ENCODE assay signal across 8 mouse cellular contexts in the genomic region with DNA sequence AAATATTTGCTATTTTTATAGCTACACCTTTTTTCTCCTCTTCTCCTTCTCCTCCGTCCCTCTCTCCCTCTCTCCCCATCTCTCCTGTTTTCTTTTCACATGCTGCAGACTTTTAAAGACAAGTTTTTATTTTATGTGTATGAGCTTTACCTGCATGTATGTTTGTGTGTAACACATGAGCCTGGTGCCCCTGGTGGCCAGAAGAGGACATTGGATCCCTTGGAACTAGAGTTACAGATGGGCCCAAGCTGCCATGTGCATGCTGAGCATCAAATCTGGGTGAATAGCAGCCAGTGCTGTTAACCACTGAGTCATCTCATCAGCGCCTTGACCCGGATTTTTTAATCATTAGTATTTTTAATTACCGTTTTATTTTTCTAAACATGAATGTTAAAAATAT. TPM values are rescaled to one million over a fixed set of nuclear protein-coding genes. Genes with fewer than 3 reads are reported as not detected.
DNase-seq lines count a peak whose midpoint lies in the region; ATAC-seq and TF ChIP-seq lines count a peak whose summit lies in the region.

No protein-coding gene starts in this region.

- H3K9me3 ChIP-seq in liver, embryonic 14.5 days (ENCODE audit: control insufficient read depth, low read length), result no peaks in the 10 kb centered on the region
- no peaks in the 10 kb centered on the region for H3K9me3 ChIP-seq in hindbrain, embryonic 13.5 days

- DNase-seq in heart, postnatal 4 days, result peak; percentile 14
- no peak for DNase-seq in heart, adult 8-10 months (ENCODE audit: low spot score)
- DNase-seq in B cell, adult 2 months, result peak; percentile 37 to 54
- DNase-seq in NIH3T3 (ENCODE audit: low read depth), result peak; percentile 42
- DNase-seq in liver, embryonic 14.5 days (ENCODE audit: low read depth in 3 of 3, low spot score in 3 of 3), result no peak
- no peak for DNase-seq in gastrocnemius, adult 18-20 months (ENCODE audit: low spot score)
- DNase-seq in layer of hippocampus, adult 11-12 months (ENCODE audit: low spot score), result no peak

- no peaks in the 10 kb centered on the region for H3K36me3 ChIP-seq in liver, embryonic 14.5 days (replicated peaks; ENCODE audit: control insufficient read depth, insufficient read depth, low read depth)
- H3K36me3 ChIP-seq in hindbrain, embryonic 13.5 days, result no peaks in the 10 kb centered on the region

- H3K4me1 ChIP-seq in liver, embryonic 14.5 days (replicated peaks; ENCODE audit: control insufficient read depth in 2 of 2, insufficient read depth in 2 of 2, low read length in 1 of 2), result no peaks in the 10 kb centered on the region
- H3K4me1 ChIP-seq in hindbrain, embryonic 13.5 days (replicated peaks), result peaks cover 6% of the 10 kb centered on the region; the same call in 1 of the 2 replicates

- no peak overlapping the region for H3K9ac ChIP-seq in liver, embryonic 14.5 days (replicated peaks)
- H3K9ac ChIP-seq in hindbrain, embryonic 13.5 days, result no peak overlapping the region

- WGBS in liver, embryonic 14.5 days (ENCODE audit: insufficient replicate concordance), result 38% methylated on average over 4 of the region's 4 CpGs
- WGBS in hindbrain, embryonic 13.5 days, result 71% methylated on average over 4 of the region's 4 CpGs

- peak; percentile 67 for TF ChIP-seq CTCF in liver, embryonic 14.5 days (IDR thresholded peaks at IDR 0.05; ENCODE audit: low read depth)

- no peak for TF ChIP-seq EP300 in liver, embryonic 14.5 days (IDR thresholded peaks at IDR 0.05; ENCODE audit: low read depth)

- no peak overlapping the region for H3K4me3 ChIP-seq in liver, embryonic 14.5 days (ENCODE audit: insufficient read depth in 1 of 2, low read depth in 2 of 2, low read length in 2 of 2)
- H3K4me3 ChIP-seq in hindbrain, embryonic 13.5 days, result no peak overlapping the region

- H3K27ac ChIP-seq in liver, embryonic 14.5 days, result no peak overlapping the region
- no peak overlapping the region for H3K27ac ChIP-seq in hindbrain, embryonic 13.5 days

- no peaks in the 10 kb centered on the region for H3K27me3 ChIP-seq in liver, embryonic 14.5 days (ENCODE audit: control insufficient read depth, insufficient read depth, low read length)
- no peaks in the 10 kb centered on the region for H3K27me3 ChIP-seq in hindbrain, embryonic 13.5 days

- H3K4me2 ChIP-seq in liver, embryonic 14.5 days (ENCODE audit: low read depth), result no peak overlapping the region
- H3K4me2 ChIP-seq in hindbrain, embryonic 13.5 days, result no peak overlapping the region

- no peak for ATAC-seq in liver, embryonic 14.5 days (ENCODE audit: insufficient read depth)
- ATAC-seq in hindbrain, embryonic 13.5 days (ENCODE audit: low FRiP score), result no peak

RNA-seq across cellular contexts. Expression of gene Armc3, which starts 42.9 kb away (rescaled TPM):
- not detected for total RNA-seq in heart, postnatal 4 days (2021)
- not detected for total RNA-seq in heart, adult 8-10 months (2022)
- polyA plus RNA-seq in liver, embryonic 14.5 days (2012; rRNA removed), result 0.02 and 0.04 TPM in 2 replicates
- polyA plus RNA-seq in liver, embryonic 14.5 days (2014; fragmentation: Nextera tagmentation; extraction: Ambion mirVana), result 0.06 TPM in 1 of 2 replicates, not detected in the other
- not detected for total RNA-seq in gastrocnemius, adult 18-20 months (2021)
- polyA plus RNA-seq in hindbrain, embryonic 13.5 days (2015; fragmentation: Nextera tagmentation; extraction: Ambion mirVana), result 1.2 and 2.0 TPM in 2 replicates

Comparison
In these comparisons a context has a peak if more than half of its experiments do, and no peak if none do; other contexts are left out.
1. DNase-seq: peak in heart, postnatal 4 days (single experiment), B cell, adult 2 months (2 of 2) and NIH3T3 (single experiment); none in heart, adult 8-10 months (single experiment), liver, embryonic 14.5 days (0 of 3), gastrocnemius, adult 18-20 months (single experiment) and layer of hippocampus, adult 11-12 months (single experiment).